Mouse (Mus musculus) frontal cortex, adult (tissue): Measurements from ENCODE around the gene Tmem42.

ENCODE experiments used
- ATAC-seq: cut with Nextera tagmentation; 2 replicates; pipeline ENCODE4 v1.9.2; 2017; ENCODE audit warnings: mild to moderate bottlenecking, moderate library complexity, mixed read lengths; ENCODE audit not compliant: low TSS enrichment

Tmem42 gene

GRCm38 (mm10) chr9:123020995-123021631 lies at the start of gene Tmem42:
TSS of gene Tmem42 (plus strand) at chr9:123021326.
- peak; percentile 97 for ATAC-seq

DNA sequence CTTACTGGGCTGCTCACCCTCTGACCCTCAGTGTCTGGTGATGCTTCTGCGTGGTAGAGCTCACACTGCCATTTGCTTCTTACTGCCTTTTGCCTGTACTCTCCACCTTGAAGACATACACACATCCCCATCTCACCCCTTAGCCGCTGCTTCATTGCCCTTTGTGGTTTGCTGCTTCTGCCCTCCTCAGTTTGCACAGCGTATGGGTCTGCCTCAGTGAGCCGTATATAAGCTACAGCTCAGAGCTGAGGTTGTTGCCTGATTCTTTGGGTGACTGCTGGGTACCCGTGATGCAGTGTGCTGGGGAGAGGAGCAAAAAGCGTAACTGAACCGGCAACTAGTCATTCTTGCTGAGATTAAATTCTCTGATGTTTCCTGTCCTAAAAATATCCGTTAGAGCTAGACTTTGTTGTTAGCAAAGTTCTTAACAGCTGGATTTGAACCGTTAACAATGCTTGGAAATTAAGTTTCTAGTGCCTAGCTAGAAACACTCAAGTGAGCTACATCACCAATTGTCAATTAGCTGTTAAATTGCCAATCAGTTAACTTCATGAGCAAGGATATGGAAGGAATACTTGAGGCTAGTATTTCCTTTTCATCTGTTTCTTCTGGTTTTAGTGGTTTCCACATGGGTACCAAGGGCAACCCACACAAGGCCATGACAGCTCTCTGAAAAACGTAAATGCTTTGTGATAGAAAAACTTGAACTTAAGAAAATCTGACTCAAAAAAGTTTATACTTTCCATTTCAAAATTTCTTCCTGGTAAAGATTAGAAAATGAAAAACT lies 22.5 kb upstream of the Tmem42 start:
- no peak for ATAC-seq

DNA sequence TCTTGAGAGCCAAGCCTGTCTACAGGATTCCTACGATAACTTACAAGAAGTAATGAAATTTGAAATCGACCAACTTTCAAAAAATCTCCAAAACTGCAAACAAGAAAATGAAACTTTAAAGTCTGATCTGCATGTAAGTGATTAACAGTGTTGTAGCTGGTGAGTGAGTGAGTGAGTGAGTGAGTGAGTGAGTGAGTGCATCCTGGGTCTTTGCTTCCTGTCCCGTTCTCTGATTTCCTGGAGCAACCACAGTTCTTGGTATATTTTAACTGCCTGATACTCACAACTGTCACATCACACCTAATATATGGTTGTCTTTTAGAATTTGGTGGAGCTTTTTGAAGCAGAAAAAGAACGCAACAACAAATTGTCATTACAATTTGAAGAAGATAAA lies 21.9 kb upstream of the Tmem42 start:
- no peak for ATAC-seq

- ATAC-seq, result no peak
Measured at GRCm38 (mm10) chr9:123004718-123005117, 16.4 kb upstream of the Tmem42 start.

DNA sequence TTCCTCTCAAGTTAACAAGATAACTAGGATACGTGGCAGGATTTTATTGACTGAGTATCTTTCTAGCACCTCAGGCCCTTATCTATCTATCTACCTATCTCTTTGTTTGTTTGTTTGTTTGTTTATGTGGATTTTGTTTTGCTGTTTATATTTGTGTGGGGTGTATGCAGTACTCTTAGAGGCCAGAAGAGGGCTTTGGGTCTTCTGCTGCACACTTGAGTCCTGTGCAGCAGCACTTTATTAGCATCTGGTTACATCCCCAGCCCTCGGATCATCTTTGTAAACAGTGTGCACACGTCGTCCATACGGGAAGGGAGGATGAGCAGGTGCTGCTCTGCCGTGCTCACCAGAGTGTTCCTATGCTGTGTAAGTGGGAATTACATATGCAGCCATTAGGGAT lies 15.1 kb upstream of the Tmem42 start:
- no peak for ATAC-seq

- no peak for ATAC-seq
Measured at GRCm38 (mm10) chr9:123021636-123022379, 682 bp downstream of the Tmem42 start.

- ATAC-seq, result no peak
Measured at GRCm38 (mm10) chr9:123024201-123024600, 3.1 kb downstream of the Tmem42 start.

GRCm38 (mm10) chr9:123031496-123032246 lies 10.5 kb downstream of the Tmem42 start:
- ATAC-seq, result no peak

DNA sequence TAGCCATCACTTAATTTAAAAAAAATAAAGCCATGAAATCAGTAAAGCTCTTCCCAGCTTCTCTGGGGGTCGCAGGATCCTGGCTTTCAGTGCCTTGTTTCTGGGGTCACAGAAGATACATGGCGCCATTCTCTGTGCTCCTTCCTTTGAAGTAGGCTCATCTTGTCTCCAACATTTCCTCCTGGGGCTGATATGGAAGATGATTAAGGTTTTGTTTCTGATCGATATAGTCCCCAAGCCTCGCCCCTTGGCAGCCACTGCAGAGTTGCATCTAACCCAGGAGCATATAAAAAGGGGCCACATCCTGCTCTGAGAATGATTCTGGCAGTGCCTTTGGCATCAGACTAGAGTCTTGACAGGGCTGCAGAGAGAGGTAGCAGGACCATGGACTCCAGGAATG lies 13.3 kb downstream of the Tmem42 start, which contains the start of gene Tgm4:
TSS of gene Tgm4 (plus strand) at position 301 of the 400 bp plus-strand sequence.
- no peak for ATAC-seq

DNA sequence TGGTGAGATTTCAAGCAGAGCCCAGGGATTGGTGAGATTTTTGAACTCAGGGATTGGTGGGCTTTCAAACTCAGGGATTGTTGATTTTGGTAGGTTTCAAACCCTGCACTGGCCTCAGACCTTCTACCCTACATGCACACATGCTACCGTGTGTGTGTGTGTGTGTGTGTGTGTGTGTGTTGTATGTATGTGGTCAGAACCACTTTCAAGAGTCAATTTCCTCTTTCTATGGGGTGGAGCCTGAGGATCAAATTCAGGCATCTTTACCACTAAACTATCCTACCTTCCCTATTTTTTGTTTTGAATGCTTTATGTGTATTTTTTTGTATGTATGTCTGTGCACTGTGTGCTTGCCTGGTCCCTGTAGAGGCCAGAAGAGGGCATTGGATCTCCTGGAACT lies 26.5 kb downstream of the Tmem42 start:
- no peak for ATAC-seq

DNA sequence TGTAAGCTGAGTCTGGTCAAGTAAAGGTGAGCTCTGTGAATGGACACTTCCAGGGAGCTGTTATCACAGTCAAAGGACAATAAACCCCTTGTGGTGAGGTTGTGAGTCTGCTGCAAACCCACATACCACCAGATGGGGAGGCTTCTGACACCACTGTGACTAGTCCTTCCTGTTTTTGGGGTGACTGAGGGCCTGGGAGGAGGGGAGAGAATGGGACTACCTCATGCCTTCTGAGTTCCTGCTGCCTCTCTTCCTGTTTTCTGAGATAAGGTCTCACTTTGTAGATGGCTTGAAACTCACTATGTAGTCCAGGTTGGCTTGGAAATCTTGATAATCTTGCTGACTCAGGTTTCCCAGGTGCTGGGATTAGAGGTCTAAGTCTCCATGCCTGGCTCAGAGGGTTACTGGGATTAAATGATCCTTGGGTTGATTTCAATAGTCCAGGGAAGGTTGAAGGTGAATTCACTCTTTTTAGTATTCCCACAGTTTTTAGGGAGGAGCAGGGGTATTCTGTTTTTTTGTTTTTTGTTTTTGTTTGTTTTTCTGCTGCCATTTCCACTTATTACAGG lies 37.7 kb downstream of the Tmem42 start:
- no peak for ATAC-seq

DNA sequence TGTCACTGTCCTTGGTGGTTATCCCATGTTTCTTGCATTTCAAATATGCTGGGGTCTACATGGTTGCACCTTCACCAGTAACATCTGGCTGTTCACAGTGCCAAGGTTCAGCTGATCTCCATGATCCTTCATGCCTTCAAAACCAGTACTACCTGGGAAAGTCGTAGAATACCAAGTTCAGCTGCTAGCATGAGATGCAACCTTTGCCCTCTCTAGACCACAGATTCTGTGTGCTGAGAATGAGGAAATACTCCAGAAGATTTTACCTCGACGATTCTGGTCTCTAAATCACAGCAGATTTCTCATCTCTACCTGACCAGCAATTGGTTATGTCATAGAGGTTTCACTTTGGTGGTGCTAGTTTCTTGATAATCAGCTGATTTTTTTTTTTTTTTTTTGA lies 39.0 kb downstream of the Tmem42 start:
- no peak for ATAC-seq
